Mouse (Mus musculus) lung, adult 18-20 months (tissue): ENCODE measurements around the gene Kdm3a.

ENCODE experiments used
- DNase-seq, 2 experiments: peaks; one replicate each; pipeline ENCODE4 v3.0.0; 2022; ENCODE audit warnings: mixed read lengths in 2 of 2

Gene Kdm3a

GRCm38 (mm10) chr6:71632829-71633662, at the start of gene Kdm3a:
Gene Kdm3a (minus strand): TSS chr6:71632990.
- DNase-seq, result peak; percentile 98

- DNase-seq, result no peak
Measured at GRCm38 (mm10) chr6:71678891-71679290, 46.1 kb upstream of the Kdm3a start.

GRCm38 (mm10) chr6:71673166-71673565, 40.4 kb upstream of the Kdm3a start:
- peak; percentile 8 to 14 for DNase-seq

- DNase-seq, result no peak
Measured at GRCm38 (mm10) chr6:71664511-71664910, 31.7 kb upstream of the Kdm3a start.

- peak; percentile 25 to 63 for DNase-seq
Measured at GRCm38 (mm10) chr6:71658290-71658689, 25.5 kb upstream of the Kdm3a start.

- DNase-seq, result no peak
Measured at GRCm38 (mm10) chr6:71655835-71656234, 23.0 kb upstream of the Kdm3a start.

GRCm38 (mm10) chr6:71651868-71652267, 19.1 kb upstream of the Kdm3a start:
- no peak for DNase-seq

GRCm38 (mm10) chr6:71632486-71632828, 333 bp downstream of the Kdm3a start:
- DNase-seq, result no peak

- DNase-seq, result peak; percentile 64 to 66
Measured at GRCm38 (mm10) chr6:71631706-71632461, 906 bp downstream of the Kdm3a start.

- DNase-seq, result no peak
Measured at GRCm38 (mm10) chr6:71631196-71631595, 1.6 kb downstream of the Kdm3a start.

- DNase-seq, result no peak
Measured at GRCm38 (mm10) chr6:71627325-71627724, 5.5 kb downstream of the Kdm3a start.

- DNase-seq, result no peak
Measured at GRCm38 (mm10) chr6:71625984-71626383, 6.8 kb downstream of the Kdm3a start.

- DNase-seq, result no peak
Measured at GRCm38 (mm10) chr6:71624723-71625122, 8.1 kb downstream of the Kdm3a start.

- peak; percentile 15 to 49 for DNase-seq
Measured at GRCm38 (mm10) chr6:71621981-71622380, 10.8 kb downstream of the Kdm3a start.

GRCm38 (mm10) chr6:71621551-71621950, 11.2 kb downstream of the Kdm3a start:
- DNase-seq, result peak in 1 of 2 experiments; percentile 11

GRCm38 (mm10) chr6:71616959-71617358, 15.8 kb downstream of the Kdm3a start:
- no peak for DNase-seq

GRCm38 (mm10) chr6:71613225-71613624, 19.6 kb downstream of the Kdm3a start:
- DNase-seq, result no peak

GRCm38 (mm10) chr6:71609968-71610367, 22.8 kb downstream of the Kdm3a start:
- DNase-seq, result no peak

- DNase-seq, result no peak
Measured at GRCm38 (mm10) chr6:71608994-71609393, 23.8 kb downstream of the Kdm3a start.

- no peak for DNase-seq
Measured at GRCm38 (mm10) chr6:71607756-71608155, 25.0 kb downstream of the Kdm3a start.

GRCm38 (mm10) chr6:71590154-71590553, 42.6 kb downstream of the Kdm3a start:
- no peak for DNase-seq

GRCm38 (mm10) chr6:71589401-71589800, 43.4 kb downstream of the Kdm3a start:
- DNase-seq, result no peak

- DNase-seq, result no peak
Measured at GRCm38 (mm10) chr6:71583198-71583597, 49.6 kb downstream of the Kdm3a start.

- no peak for DNase-seq
Measured at GRCm38 (mm10) chr6:71579478-71579877, 53.3 kb downstream of the Kdm3a start.
